Mouse (Mus musculus): ENCODE results near the gene Dio3. TPM values are rescaled to one million over a fixed set of nuclear protein-coding genes. Genes with fewer than 3 reads are reported as not detected.

Dio3 gene
- polyA plus RNA-seq, 1 experiment from 2014 or later, result 1.2 TPM

Small RNA genes within 50 kb of the gene (microRNA-seq; reads per million reads assigned to microRNA genes)
- gene Mir1247, result 56.1 reads per million, percentile 43 among the genes with 10 or more reads in this experiment

Other genes starting within 250 kb of the Dio3 start
- gene Ppp2r5c, start 168.1 kb downstream of the Dio3 start, polyA plus RNA-seq (2016; fragmentation: Nextera tagmentation; extraction: Ambion mirVana), result 141 and 143 TPM in 2 replicates